Mouse (Mus musculus) G1E (cell line): ENCODE results near the gene Tmprss11b.

ENCODE experiments used
- CTCF ChIP-seq: IDR thresholded peaks from 2 replicates; pipeline ENCODE4 v1.5.1; 2012; ENCODE audit warnings: low read depth, low read length, inconsistent platforms, mixed read lengths
- GATA1 ChIP-seq: IDR thresholded peaks from 2 replicates; pipeline ENCODE4 v1.6.1; 2012; ENCODE audit warnings: borderline replicate concordance, low read length, inconsistent platforms, mixed read lengths
- GATA2 ChIP-seq: IDR thresholded peaks from 2 replicates; pipeline ENCODE4 v1.6.1; 2012; ENCODE audit warnings: low read depth, low read length, inconsistent platforms, borderline replicate concordance
- TAL1 ChIP-seq: conservative IDR thresholded peaks from 2 replicates; pipeline ENCODE4 v1.6.1; 2012; ENCODE audit warnings: low read depth, low read length, inconsistent platforms, mixed read lengths

- no peak for TF ChIP-seq CTCF
- no peak for TF ChIP-seq GATA1
- TF ChIP-seq GATA2, result no peak
- no peak for TF ChIP-seq TAL1
Measured at GRCm38 (mm10) chr5:86684667-86685066, 8.5 kb upstream of the Tmprss11b start.
